Mouse (Mus musculus) lung, embryonic 14.5 days (tissue): ENCODE measurements around the gene Tmem205. TPM values are rescaled to one million over a fixed set of nuclear protein-coding genes. Genes with fewer than 3 reads are reported as not detected.

Source experiments
- ATAC-seq: fragments of 200-750 bp; cut with Nextera tagmentation; 2 replicates; pipeline ENCODE4 v1.8.0; 2017; ENCODE audit warnings: mild to moderate bottlenecking, moderate TSS enrichment, moderate library complexity; ENCODE audit not compliant: insufficient read depth
- DNase-seq: peaks from one replicate; pipeline ENCODE4 v3.0.0-alpha.2; 2015
- H3K27ac ChIP-seq: fragments of 300-500 bp; sonication (generic); 2 replicates; pipeline ENCODE4 v1.5.1; 2014; ENCODE audit warnings: low read depth, mild to moderate bottlenecking, moderate library complexity
- H3K27me3 ChIP-seq: fragments of 300-500 bp; sonication (generic); 2 replicates; pipeline ENCODE4 v1.6.1; 2014; ENCODE audit warnings: low read length, control low read depth; ENCODE audit not compliant: insufficient read depth
- H3K36me3 ChIP-seq: fragments of 300-500 bp; sonication (generic); 2 replicates; pipeline ENCODE4 v1.6.1; 2014; ENCODE audit warnings: control low read depth; ENCODE audit not compliant: insufficient read depth
- H3K4me1 ChIP-seq: fragments of 300-500 bp; sonication (generic); 2 replicates; pipeline ENCODE4 v1.6.1; 2014; ENCODE audit warnings: antibody characterized with exemption, control low read depth; ENCODE audit not compliant: insufficient read depth
- H3K4me2 ChIP-seq: fragments of 300-500 bp; sonication (generic); 2 replicates; pipeline ENCODE4 v1.6.1; 2014; ENCODE audit warnings: mild to moderate bottlenecking
- H3K4me3 ChIP-seq: fragments of 300-500 bp; sonication (generic); 2 replicates; pipeline ENCODE4 v1.5.1; 2014; ENCODE audit warnings: low read depth, low read length
- H3K9ac ChIP-seq: fragments of 300-500 bp; sonication (generic); 2 replicates; pipeline ENCODE4 v1.6.1; 2014
- H3K9me3 ChIP-seq: fragments of 300-500 bp; sonication (generic); 2 replicates; pipeline ENCODE4 v1.6.1; 2016; ENCODE audit warnings: low read depth, low read length, control low read depth
- CTCF ChIP-seq: IDR thresholded peaks from 2 replicates; pipeline ENCODE4 v1.5.1; 2016; ENCODE audit warnings: antibody characterized with exemption, low read depth
- WGBS: fragments of 180-500 bp; shearing (Covaris S2); extraction: QIAGEN DNeasy Blood & Tissue Kit; methylation state at CpG from one replicate; pipeline ENCODE4 v1.1.7; 2014; 5-methylcytosine and 5-hydroxymethylcytosine counted together
- polyA plus RNA-seq: library from polyadenylated mRNA; unstranded; fragments of >200 nt; fragmentation: Nextera tagmentation; extraction: Ambion mirVana; gene quantifications from 2 replicates; pipeline ENCODE4 v1.2.1, GENCODE M21; 2014

Tmem205 gene
- polyA plus RNA-seq, 1 experiment from 2014 or later = 40.1 TPM

GRCm38 (mm10) chr9:21935466-21936131 lies 8.2 kb upstream of the Tmem205 start:
- Histone ChIP-seq H3K4me1 (peaks cover 3% of the 10 kb centered on the region; the same call in 1 of the 2 replicates), H3K9ac (no peak overlapping the region), H3K4me3 (no peak overlapping the region), H3K27ac (no peak overlapping the region), H3K36me3 (no peaks in the 10 kb centered on the region), H3K9me3 (no peaks in the 10 kb centered on the region), H3K4me2 (no peak overlapping the region), H3K27me3 (no peaks in the 10 kb centered on the region)
- ATAC-seq (no peak), DNase-seq (no peak)
- 74% methylated on average over 7 of the region's 7 CpGs for WGBS
- TF ChIP-seq CTCF = no peak

GRCm38 (mm10) chr9:21934021-21934420 lies 6.7 kb upstream of the Tmem205 start:
- Histone ChIP-seq H3K27ac (no peak overlapping the region), H3K9me3 (no peaks in the 10 kb centered on the region), H3K36me3 (no peaks in the 10 kb centered on the region), H3K9ac (no peak overlapping the region), H3K27me3 (no peaks in the 10 kb centered on the region), H3K4me1 (peaks cover 3% of the 10 kb centered on the region; the same call in 1 of the 2 replicates), H3K4me2 (no peak overlapping the region), H3K4me3 (no peak overlapping the region)
- WGBS = 83% methylated on average over 12 of the region's 12 CpGs
- no peak for TF ChIP-seq CTCF
- DNase-seq (no peak), ATAC-seq (no peak)

- no peak overlapping the region for H3K9ac ChIP-seq
- H3K27ac ChIP-seq = no peak overlapping the region
- no peak for ATAC-seq
- no peaks in the 10 kb centered on the region for H3K9me3 ChIP-seq
- peaks cover under 1% of the 10 kb centered on the region; the same call in 1 of the 2 replicates for H3K4me1 ChIP-seq
- no peaks in the 10 kb centered on the region for H3K36me3 ChIP-seq
- no peak for TF ChIP-seq CTCF
- no peak for DNase-seq
- WGBS = 56% methylated on average over 12 of the region's 12 CpGs
- no peaks in the 10 kb centered on the region for H3K27me3 ChIP-seq
- no peak overlapping the region for H3K4me3 ChIP-seq
- H3K4me2 ChIP-seq = no peak overlapping the region
Observed at GRCm38 (mm10) chr9:21932445-21933137, 5.2 kb upstream of the Tmem205 start.

DNA sequence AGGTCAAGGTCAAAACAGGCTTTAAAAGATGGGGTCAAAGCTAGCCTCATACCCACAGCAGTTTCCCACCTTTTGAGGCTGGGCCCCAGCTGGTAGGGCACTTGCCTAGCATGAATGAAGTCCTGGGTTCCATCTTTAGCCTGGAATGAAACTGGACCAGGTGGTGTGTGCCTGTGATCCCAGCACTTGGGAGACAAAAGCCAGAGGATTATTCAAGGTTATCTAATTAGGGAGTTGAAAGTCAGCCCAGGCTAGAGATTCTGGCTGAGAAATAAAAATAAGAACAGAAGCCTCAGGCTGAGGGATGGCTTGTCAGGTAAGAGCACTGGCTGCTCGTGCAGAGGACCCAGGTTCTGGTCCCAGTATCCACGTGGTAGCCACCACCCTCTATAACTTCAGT lies 4.7 kb upstream of the Tmem205 start:
- no peaks in the 10 kb centered on the region for H3K4me1 ChIP-seq
- DNase-seq = no peak
- ATAC-seq = no peak
- H3K36me3 ChIP-seq = no peaks in the 10 kb centered on the region
- H3K27ac ChIP-seq = no peak overlapping the region
- no peak for TF ChIP-seq CTCF
- no peaks in the 10 kb centered on the region for H3K27me3 ChIP-seq
- H3K4me3 ChIP-seq = no peak overlapping the region
- 52% methylated on average over 2 of the region's 2 CpGs for WGBS
- H3K9ac ChIP-seq = no peak overlapping the region
- no peak overlapping the region for H3K4me2 ChIP-seq
- no peaks in the 10 kb centered on the region for H3K9me3 ChIP-seq

- peaks cover 8% of the 10 kb centered on the region; the same call in 1 of the 2 replicates for H3K4me1 ChIP-seq
- TF ChIP-seq CTCF = no peak
- WGBS = 73% methylated on average over 3 of the region's 3 CpGs
- H3K4me2 ChIP-seq = no peak overlapping the region
- H3K36me3 ChIP-seq = no peaks in the 10 kb centered on the region
- ATAC-seq = no peak
- H3K9ac ChIP-seq = no peak overlapping the region
- DNase-seq = no peak
- H3K9me3 ChIP-seq = no peaks in the 10 kb centered on the region
- no peaks in the 10 kb centered on the region for H3K27me3 ChIP-seq
- no peak overlapping the region for H3K27ac ChIP-seq
- no peak overlapping the region for H3K4me3 ChIP-seq
Observed at GRCm38 (mm10) chr9:21929208-21929607, 1.9 kb upstream of the Tmem205 start.

- peak overlapping the region; percentile 66 for H3K4me2 ChIP-seq
- DNase-seq = peak; percentile 45
- H3K4me1 ChIP-seq = peaks cover 10% of the 10 kb centered on the region; the same call in 1 of the 2 replicates
Observed at GRCm38 (mm10) chr9:21926784-21927183, 572 bp downstream of the Tmem205 start.

GRCm38 (mm10) chr9:21926155-21926554 lies 1.2 kb downstream of the Tmem205 start:
- peaks cover 10% of the 10 kb centered on the region; the same call in 1 of the 2 replicates for H3K4me1 ChIP-seq
- ATAC-seq = no peak
- WGBS = 70% methylated on average over 6 of the region's 6 CpGs
- H3K4me3 ChIP-seq = peak overlapping the region; percentile 44; the same call in 1 of the 2 replicates
- peak overlapping the region; percentile 66 for H3K4me2 ChIP-seq
- no peaks in the 10 kb centered on the region for H3K36me3 ChIP-seq
- TF ChIP-seq CTCF = no peak
- H3K27ac ChIP-seq = no peak overlapping the region
- peak; percentile 4 for DNase-seq
- H3K9ac ChIP-seq = no peak overlapping the region; the same call in 1 of the 2 replicates
- H3K27me3 ChIP-seq = no peaks in the 10 kb centered on the region
- H3K9me3 ChIP-seq = no peaks in the 10 kb centered on the region

More at GRCm38 (mm10) chr9:21926784-21927183, 572 bp downstream of the Tmem205 start:
- Histone ChIP-seq H3K36me3 (no peaks in the 10 kb centered on the region), H3K27me3 (no peaks in the 10 kb centered on the region), H3K27ac (peak overlapping the region; percentile 3; the same call in 1 of the 2 replicates), H3K9me3 (no peaks in the 10 kb centered on the region), H3K9ac (peak overlapping the region; percentile 58), H3K4me3 (peak overlapping the region; percentile 44)
- 3% methylated on average over 6 of the region's 6 CpGs for WGBS
- no peak for TF ChIP-seq CTCF
- no peak for ATAC-seq
